Mouse (Mus musculus): ENCODE results near the gene Dlg4. TPM values are rescaled to one million over a fixed set of nuclear protein-coding genes. Genes with fewer than 3 reads are reported as not detected.

Dlg4 gene
- total and polyA plus RNA-seq, 3 experiments = 6.8 to 15.3 (median 7.3) TPM

- Histone ChIP-seq H3K79me2 (replicated peaks; ENCODE audit: control insufficient read depth, extremely low read depth, insufficient read depth, poor library complexity, severe bottlenecking) (no peaks in the 10 kb centered on the region), H3K4me1 (ENCODE audit: control insufficient read depth in 1 of 2, insufficient read depth in 2 of 2) (peaks cover 0 to 3% of the 10 kb centered on the region in 2 experiments; a peak in 2 of 4 replicates), H3K36me3 (replicated peaks in 1 of 2; ENCODE audit: control insufficient read depth in 1 of 2, insufficient read depth in 1 of 2, low read length in 1 of 2) (no peaks in the 10 kb centered on the region), H3K9ac (ENCODE audit: insufficient read depth, low read depth) (no peak overlapping the region), H3K4me2 (ENCODE audit: insufficient read depth, low read depth, poor library complexity, severe bottlenecking) (no peak overlapping the region), H3K4me3 (replicated peaks in 1 of 3; ENCODE audit: low read depth in 2 of 3, low read length in 2 of 3, poor library complexity in 1 of 3) (no peak overlapping the region), H3K27me3 (replicated peaks) (peaks cover 3% of the 10 kb centered on the region), H3K27ac (ENCODE audit: insufficient read depth, low read depth) (no peak overlapping the region), H3K9me3 (replicated peaks; ENCODE audit: low read length) (peaks cover 5% of the 10 kb centered on the region)
- in situ Hi-C loops (cut with MboI; ENCODE audit: low pct_ligation_motif_present, low pct_unique_long_range_greater_than_20kb, low sequenced_read_pairs) = no loop called here
- TF ChIP-seq MXI1 (IDR thresholded peaks at IDR 0.05; ENCODE audit: low read depth, low read length) = no peak
- peak in 1 of 2 experiments; percentile 12; a peak in 1 of 4 replicates for TF ChIP-seq CTCF (conservative IDR thresholded peaks at IDR 0.05 in 1 of 2, IDR thresholded peaks at IDR 0.05 in 1 of 2; ENCODE audit: low read depth in 2 of 2, low read length in 2 of 2)
- dilution Hi-C loops (cut with MboI; ENCODE audit: extremely low pct_ligation_motif_present, extremely low pct_unique_long_range_greater_than_20kb, low sequenced_read_pairs) = no loop called here
- no peak for DNase-seq (ENCODE audit: extremely low read depth)
These were observed 46.3 kb downstream of the Dlg4 start for GRCm38 (mm10) chr11:70063053-70063452.

- no peak overlapping the region for H3K27ac ChIP-seq (ENCODE audit: insufficient read depth, low read depth)
- in situ Hi-C loops (cut with MboI; ENCODE audit: low pct_ligation_motif_present, low pct_unique_long_range_greater_than_20kb, low sequenced_read_pairs) = no loop called here
- no peaks in the 10 kb centered on the region for H3K27me3 ChIP-seq (replicated peaks)
- H3K4me3 ChIP-seq (replicated peaks in 1 of 3; ENCODE audit: low read depth in 2 of 3, low read length in 2 of 3, poor library complexity in 1 of 3) = no peak overlapping the region
- peaks cover 0 to 3% of the 10 kb centered on the region in 2 experiments; a peak in 1 of 4 replicates for H3K4me1 ChIP-seq (ENCODE audit: control insufficient read depth in 1 of 2, insufficient read depth in 2 of 2)
- no peak for DNase-seq (ENCODE audit: extremely low read depth)
- H3K9me3 ChIP-seq (replicated peaks; ENCODE audit: low read length) = peaks cover 5% of the 10 kb centered on the region
- H3K36me3 ChIP-seq (replicated peaks in 1 of 2; ENCODE audit: control insufficient read depth in 1 of 2, insufficient read depth in 1 of 2, low read length in 1 of 2) = no peaks in the 10 kb centered on the region
- no peaks in the 10 kb centered on the region for H3K79me2 ChIP-seq (replicated peaks; ENCODE audit: control insufficient read depth, extremely low read depth, insufficient read depth, poor library complexity, severe bottlenecking)
- no peak overlapping the region for H3K9ac ChIP-seq (ENCODE audit: insufficient read depth, low read depth)
- dilution Hi-C loops (cut with MboI; ENCODE audit: extremely low pct_ligation_motif_present, extremely low pct_unique_long_range_greater_than_20kb, low sequenced_read_pairs) = no loop called here
- TF ChIP-seq SMC3 (IDR thresholded peaks at IDR 0.05; ENCODE audit: low read depth, low read length) (no peak), CHD2 (IDR thresholded peaks at IDR 0.05; ENCODE audit: low read length) (no peak), JUND (conservative IDR thresholded peaks at IDR 0.05; ENCODE audit: low read depth, low read length) (no peak), ELF1 (IDR thresholded peaks at IDR 0.05; ENCODE audit: low read depth, low read length) (no peak), KAT2A (IDR thresholded peaks at IDR 0.05; ENCODE audit: insufficient replicate concordance, low read length) (no peak), NELFE (IDR thresholded peaks at IDR 0.05; ENCODE audit: low read depth, low read length) (no peak), MYC (IDR thresholded peaks at IDR 0.05; ENCODE audit: low read depth, low read length) (no peak), MXI1 (IDR thresholded peaks at IDR 0.05; ENCODE audit: low read depth, low read length) (no peak), BHLHE40 (IDR thresholded peaks at IDR 0.05; ENCODE audit: low read depth, low read length) (no peak), CHD1 (IDR thresholded peaks at IDR 0.05; ENCODE audit: low read depth, low read length) (no peak), POLR2AphosphoS2 (IDR thresholded peaks at IDR 0.05; ENCODE audit: low read depth, low read length) (no peak), MEF2A (IDR thresholded peaks at IDR 0.05; ENCODE audit: borderline replicate concordance, low read depth, low read length) (no peak), JUN (IDR thresholded peaks at IDR 0.05; ENCODE audit: insufficient read depth, low read depth, low read length) (no peak), ETS1 (conservative IDR thresholded peaks at IDR 0.05; ENCODE audit: low read depth, low read length) (no peak), E2F4 (IDR thresholded peaks at IDR 0.05; ENCODE audit: insufficient replicate concordance, low read depth, low read length) (no peak), USF1 (IDR thresholded peaks at IDR 0.05; ENCODE audit: low read depth, low read length) (no peak), IRF4 (IDR thresholded peaks at IDR 0.05; ENCODE audit: low read depth, low read length) (no peak)
- no peak overlapping the region for H3K4me2 ChIP-seq (ENCODE audit: insufficient read depth, low read depth, poor library complexity, severe bottlenecking)
These were observed 50.0 kb downstream of the Dlg4 start for GRCm38 (mm10) chr11:70066701-70067100.

Measured in CH12.LX (cell line).